Comparison of ENCODE assay signal across 8 mouse cellular contexts in genomic region chr17:33817184-33817968, GRCm38 (mm10). TPM values are rescaled to one million over a fixed set of nuclear protein-coding genes. Genes with fewer than 3 reads are reported as not detected.
DNase-seq lines count a peak whose midpoint lies in the region; ATAC-seq and TF ChIP-seq lines count a peak whose summit lies in the region.

No protein-coding gene starts in this region.

- peak overlapping the region; percentile 95 for H3K27ac ChIP-seq in cortical plate, adult 2 months (ENCODE audit: insufficient read depth, low read length)

- TF ChIP-seq CTCF in cortical plate, adult 2 months (IDR thresholded peaks at IDR 0.05; ENCODE audit: extremely low read depth, insufficient read depth, low read length): no peak

- DNase-seq in gastrocnemius, adult 8-10 months (ENCODE audit: low spot score in 2 of 2): peak; percentile 79 to 89
- peak; percentile 92 for DNase-seq in induced T-regulatory cell, adult 2 months (ENCODE audit: low read depth)
- peak; percentile 83 to 87 for DNase-seq in left cerebral cortex, adult 9 months (ENCODE audit: low spot score in 2 of 2)
- DNase-seq in right cerebral cortex, postnatal 14 days: peak; percentile 90
- peak; percentile 76 to 90 for DNase-seq in urinary bladder, postnatal 36 days (ENCODE audit: low spot score in 2 of 2)

- peak; percentile 84 for ATAC-seq in activated CD4-positive, CD25-positive, alpha-beta regulatory T cell, adult 4 months
- peak; percentile 86 for ATAC-seq in megakaryocyte progenitor cell, adult 5-6 weeks (replicated peaks; ENCODE audit: poor library complexity)

- peaks cover 2% of the 10 kb centered on the region for H3K4me1 ChIP-seq in cortical plate, adult 2 months (ENCODE audit: control insufficient read depth, insufficient read depth, low read length)

- TF ChIP-seq POLR2A in cortical plate, adult 2 months (IDR thresholded peaks at IDR 0.05; ENCODE audit: extremely low read depth, insufficient read depth, low read length): peak; percentile 64; the same call in 1 of the 2 replicates

- peak overlapping the region; percentile 59 for H3K4me3 ChIP-seq in cortical plate, adult 2 months (ENCODE audit: insufficient read depth, low read length)

RNA-seq across cellular contexts. Expression of gene Rps28, which starts 7.0 kb away (rescaled TPM):
- 1,000 to 10,000 TPM; 1,524 to 2,342 TPM for polyA plus RNA-seq in activated CD4-positive, CD25-positive, alpha-beta regulatory T cell, adult 4 months (2017; shearing (Covaris generic))
- polyA plus RNA-seq in cortical plate, adult 2 months (2012; rRNA removed): 587 and 641 TPM in 2 replicates
- total RNA-seq in gastrocnemius, adult 8-10 months (2022): 100 to 1,000 TPM; 634 to 807 (median 649) TPM
- total RNA-seq in megakaryocyte progenitor cell, adult 5-6 weeks (2015): 1,132 and 1,209 TPM in 2 replicates
- total RNA-seq in megakaryocyte progenitor cell, adult 5-6 weeks (2017): 2,303 and 3,173 TPM in 2 replicates

RNA-seq across cellular contexts. Expression of gene Ndufa7, which starts 7.0 kb away (rescaled TPM):
- polyA plus RNA-seq in activated CD4-positive, CD25-positive, alpha-beta regulatory T cell, adult 4 months (2017; shearing (Covaris generic)): 100 to 1,000 TPM; 389 to 432 TPM
- 304 and 328 TPM in 2 replicates for polyA plus RNA-seq in cortical plate, adult 2 months (2012; rRNA removed)
- 100 to 1,000 TPM; 371 to 396 (median 385) TPM for total RNA-seq in gastrocnemius, adult 8-10 months (2022)
- 161 and 174 TPM in 2 replicates for total RNA-seq in megakaryocyte progenitor cell, adult 5-6 weeks (2015)
- total RNA-seq in megakaryocyte progenitor cell, adult 5-6 weeks (2017): 122 and 151 TPM in 2 replicates

RNA-seq across cellular contexts. Expression of gene Kank3, which starts 7.1 kb away (rescaled TPM):
- polyA plus RNA-seq in activated CD4-positive, CD25-positive, alpha-beta regulatory T cell, adult 4 months (2017; shearing (Covaris generic)): 1 to 10 TPM; 1.9 to 3.3 TPM
- 59.0 and 69.7 TPM in 2 replicates for polyA plus RNA-seq in cortical plate, adult 2 months (2012; rRNA removed)
- total RNA-seq in gastrocnemius, adult 8-10 months (2022): 10 to 100 TPM; 12.4 to 17.4 (median 14.8) TPM
- 9.6 and 12.7 TPM in 2 replicates for total RNA-seq in megakaryocyte progenitor cell, adult 5-6 weeks (2015)
- total RNA-seq in megakaryocyte progenitor cell, adult 5-6 weeks (2017): 5.7 and 9.7 TPM in 2 replicates

RNA-seq across cellular contexts. Expression of gene Cd320, which starts 25.5 kb away (rescaled TPM):
- 10 to 100 TPM; 11.4 to 15.9 TPM for polyA plus RNA-seq in activated CD4-positive, CD25-positive, alpha-beta regulatory T cell, adult 4 months (2017; shearing (Covaris generic))
- 30.0 and 33.0 TPM in 2 replicates for polyA plus RNA-seq in cortical plate, adult 2 months (2012; rRNA removed)
- total RNA-seq in gastrocnemius, adult 8-10 months (2022): 10 to 100 TPM; 16.3 to 18.0 (median 17.0) TPM
- 31.3 and 37.7 TPM in 2 replicates for total RNA-seq in megakaryocyte progenitor cell, adult 5-6 weeks (2015)
- total RNA-seq in megakaryocyte progenitor cell, adult 5-6 weeks (2017): 18.8 and 31.9 TPM in 2 replicates

RNA-seq across cellular contexts. Expression of gene Angptl4, which starts 35.7 kb away (rescaled TPM):
- polyA plus RNA-seq in activated CD4-positive, CD25-positive, alpha-beta regulatory T cell, adult 4 months (2017; shearing (Covaris generic)): 1 to 10 TPM; 3.7 to 4.8 TPM
- polyA plus RNA-seq in cortical plate, adult 2 months (2012; rRNA removed): 2.4 and 2.9 TPM in 2 replicates
- total RNA-seq in gastrocnemius, adult 8-10 months (2022): 1 to 10 TPM in 3 of 4 experiments, under 1 TPM in 1; 0.41 to 5.5 (median 3.0) TPM
- 7.3 and 9.2 TPM in 2 replicates for total RNA-seq in megakaryocyte progenitor cell, adult 5-6 weeks (2015)
- total RNA-seq in megakaryocyte progenitor cell, adult 5-6 weeks (2017): 8.4 and 9.7 TPM in 2 replicates

Comparison
In these comparisons a context has a peak if more than half of its experiments do, and no peak if none do; other contexts are left out.
1. Peak in every context shown above with its lines: DNase-seq, ATAC-seq, H3K4me3 ChIP-seq and H3K27ac ChIP-seq.